Mouse (Mus musculus): Measurements from ENCODE around the gene Gm47283.
"Not testable (repeated sequence)": the region's sequence is repeated elsewhere in the genome, so short reads cannot be mapped to it uniquely, and the experiment has no call there.

Gm47283 gene

GRCm38 (mm10) chrY:90784438-90784837, at the start of gene Gm47283:
Gene Gm47283 (plus strand): TSS chrY:90784738.
- in situ Hi-C loops (cut with MboI): not testable (repeated sequence)

GRCm38 (mm10) chrY:90735181-90735895, 49.2 kb upstream of the Gm47283 start:
- in situ Hi-C loops (cut with MboI): not testable (repeated sequence)

- in situ Hi-C loops (cut with MboI): not testable (repeated sequence)
These were observed 48.1 kb upstream of the Gm47283 start for GRCm38 (mm10) chrY:90736217-90737000.

GRCm38 (mm10) chrY:90737606-90738430, 46.7 kb upstream of the Gm47283 start:
- in situ Hi-C loops (cut with MboI): no loop called here

GRCm38 (mm10) chrY:90738431-90738680, 46.2 kb upstream of the Gm47283 start:
- in situ Hi-C loops (cut with MboI): no loop called here

GRCm38 (mm10) chrY:90738841-90739530, 45.6 kb upstream of the Gm47283 start:
- in situ Hi-C loops (cut with MboI): not testable (repeated sequence)

- in situ Hi-C loops (cut with MboI): not testable (repeated sequence)
These were observed 45.0 kb upstream of the Gm47283 start for GRCm38 (mm10) chrY:90739531-90740012.

GRCm38 (mm10) chrY:90740013-90740561, 44.5 kb upstream of the Gm47283 start:
- in situ Hi-C loops (cut with MboI): no loop called here

- in situ Hi-C loops (cut with MboI): not testable (repeated sequence)
These were observed 43.5 kb upstream of the Gm47283 start for GRCm38 (mm10) chrY:90741006-90741405.

- in situ Hi-C loops (cut with MboI): not testable (repeated sequence)
These were observed 42.9 kb upstream of the Gm47283 start for GRCm38 (mm10) chrY:90741452-90742260.

GRCm38 (mm10) chrY:90742261-90743052, 42.1 kb upstream of the Gm47283 start:
- in situ Hi-C loops (cut with MboI): not testable (repeated sequence)

GRCm38 (mm10) chrY:90743053-90743810, 41.3 kb upstream of the Gm47283 start:
- in situ Hi-C loops (cut with MboI): not testable (repeated sequence)

GRCm38 (mm10) chrY:90743811-90744220, 40.7 kb upstream of the Gm47283 start:
- in situ Hi-C loops (cut with MboI): no loop called here

- in situ Hi-C loops (cut with MboI): not testable (repeated sequence)
These were observed 40.1 kb upstream of the Gm47283 start for GRCm38 (mm10) chrY:90744381-90744981.

- in situ Hi-C loops (cut with MboI): not testable (repeated sequence)
These were observed 39.3 kb upstream of the Gm47283 start for GRCm38 (mm10) chrY:90745256-90745655.

GRCm38 (mm10) chrY:90754721-90755120, 29.8 kb upstream of the Gm47283 start, which contains the start of gene Gm21860:
Gene Gm21860 (minus strand): TSS chrY:90754821.
- in situ Hi-C loops (cut with MboI): not testable (repeated sequence)

- in situ Hi-C loops (cut with MboI): not testable (repeated sequence)
These were observed 54.5 kb downstream of the Gm47283 start, which contains the start of gene Gm21748 for GRCm38 (mm10) chrY:90839077-90839476. Gene Gm21748 (minus strand): TSS chrY:90839177.

All from mature B cell (primary cell).